Mouse (Mus musculus): ENCODE data around the gene Cep70.

Cep70 gene

DNA sequence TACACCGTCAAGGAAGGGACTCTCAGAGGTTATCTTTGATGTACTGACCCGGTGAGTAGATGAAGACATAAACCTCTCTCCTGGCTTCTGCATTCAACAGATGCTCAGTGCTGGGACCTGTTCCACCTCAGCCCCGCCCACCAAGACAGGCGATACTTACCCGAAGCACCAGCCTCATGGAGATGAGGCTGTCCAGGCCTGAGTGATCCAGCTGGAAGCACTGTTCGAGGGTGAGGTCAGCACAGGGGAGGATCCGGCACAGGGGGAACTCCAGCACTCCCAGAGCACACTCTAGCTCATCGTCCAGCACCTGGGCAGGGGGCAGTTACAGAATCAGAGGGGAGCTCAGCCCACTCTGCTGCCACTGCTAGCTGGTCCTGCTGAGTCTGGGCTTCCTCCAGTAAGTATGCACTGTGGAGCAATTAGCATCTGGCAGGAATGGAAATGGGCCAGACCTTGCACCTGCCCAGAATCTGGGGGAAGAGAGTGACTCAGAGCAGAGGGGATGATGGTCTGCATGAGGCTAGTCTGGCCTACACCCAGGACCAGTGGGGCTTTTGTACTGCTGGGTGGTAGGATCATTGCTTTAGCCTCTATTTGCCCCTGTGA is 76.3 kb downstream of the Cep70 start:
- no peak for DNase-seq (ENCODE audit: low read depth, low spot score)

GRCm38 (mm10) chr9:99320006-99320405 is 76.8 kb downstream of the Cep70 start:
- DNase-seq (ENCODE audit: low read depth, low spot score): no peak

- DNase-seq (ENCODE audit: low read depth, low spot score): no peak
Observed at GRCm38 (mm10) chr9:99325208-99325929, 82.2 kb downstream of the Cep70 start.

GRCm38 (mm10) chr9:99325961-99326360 is 82.8 kb downstream of the Cep70 start:
- no peak for DNase-seq (ENCODE audit: low read depth, low spot score)

- DNase-seq (ENCODE audit: low read depth, low spot score): no peak
Observed at GRCm38 (mm10) chr9:99326881-99327280, 83.7 kb downstream of the Cep70 start.

- no peak for DNase-seq (ENCODE audit: low read depth, low spot score)
Observed at GRCm38 (mm10) chr9:99336538-99336937, 93.4 kb downstream of the Cep70 start.

GRCm38 (mm10) chr9:99338293-99338692 is 95.1 kb downstream of the Cep70 start:
- DNase-seq (ENCODE audit: low read depth, low spot score): no peak

- DNase-seq (ENCODE audit: low read depth, low spot score): no peak
Observed at GRCm38 (mm10) chr9:99339182-99339581, 96.0 kb downstream of the Cep70 start.

GRCm38 (mm10) chr9:99340126-99340525 is 97.0 kb downstream of the Cep70 start:
- no peak for DNase-seq (ENCODE audit: low read depth, low spot score)

GRCm38 (mm10) chr9:99341600-99341999 is 98.4 kb downstream of the Cep70 start:
- no peak for DNase-seq (ENCODE audit: low read depth, low spot score)

- no peak for DNase-seq (ENCODE audit: low read depth, low spot score)
Observed at GRCm38 (mm10) chr9:99345351-99345792, 102.2 kb downstream of the Cep70 start.

All from CD4-positive helper T cell, adult 2 months (primary cell).